In genomic region chr14:13198491-13198890, GRCm38 (mm10) we compare ENCODE assay signal across 8 mouse cellular contexts.
DNase-seq lines count a peak whose midpoint lies in the region; ATAC-seq and TF ChIP-seq lines count a peak whose summit lies in the region.

No protein-coding gene starts in this region.

- no peak overlapping the region for H3K27ac ChIP-seq in limb, embryonic 11.5 days (replicated peaks; ENCODE audit: low read depth, low read length)
- no peak overlapping the region for H3K27ac ChIP-seq in limb, embryonic 10.5 days
- no peak overlapping the region for H3K27ac ChIP-seq in left cerebral cortex, adult 2 months

- ATAC-seq in CD4-positive, CD25-positive, alpha-beta regulatory T cell, adult 4 months = no peak
- 0 out of 2 replicates have a peak, but pooled peaks have one; percentile 54 for ATAC-seq in limb, embryonic 11.5 days (ENCODE audit: insufficient number of reproducible peaks, low FRiP score, low TSS enrichment, low read depth)

- peak; percentile 77 for TF ChIP-seq CTCF in left cerebral cortex, adult 2 months (IDR thresholded peaks at IDR 0.05)

- no peaks in the 10 kb centered on the region for H3K4me1 ChIP-seq in limb, embryonic 11.5 days (ENCODE audit: control insufficient read depth, insufficient read depth, low read length)
- H3K4me1 ChIP-seq in limb, embryonic 10.5 days = no peaks in the 10 kb centered on the region

- H3K9ac ChIP-seq in limb, embryonic 11.5 days (ENCODE audit: low read length) = no peak overlapping the region

- H3K36me3 ChIP-seq in limb, embryonic 11.5 days (ENCODE audit: control insufficient read depth, insufficient read depth, low read length) = no peaks in the 10 kb centered on the region
- no peaks in the 10 kb centered on the region for H3K36me3 ChIP-seq in limb, embryonic 10.5 days

- H3K27me3 ChIP-seq in limb, embryonic 11.5 days (ENCODE audit: control insufficient read depth, insufficient read depth, low read length) = no peaks in the 10 kb centered on the region
- no peaks in the 10 kb centered on the region for H3K27me3 ChIP-seq in limb, embryonic 10.5 days (ENCODE audit: low read depth, poor library complexity, severe bottlenecking)

- H3K4me3 ChIP-seq in limb, embryonic 11.5 days (ENCODE audit: low read depth, low read length) = no peak overlapping the region
- H3K4me3 ChIP-seq in limb, embryonic 10.5 days = no peak overlapping the region
- no peak overlapping the region for H3K4me3 ChIP-seq in left cerebral cortex, adult 2 months

- H3K4me2 ChIP-seq in limb, embryonic 11.5 days (ENCODE audit: low read depth, severe bottlenecking) = no peak overlapping the region

- WGBS in limb, embryonic 11.5 days = 65% methylated on average over 1 of the region's 1 CpGs
- WGBS in limb, embryonic 10.5 days = 46% methylated on average over 1 of the region's 1 CpGs

- peak; percentile 2 for DNase-seq in CD4-positive, CD25-positive, alpha-beta regulatory T cell, adult 2 months (ENCODE audit: low read depth, low spot score)
- DNase-seq in limb, embryonic 11.5 days (ENCODE audit: low spot score) = no peak
- no peak for DNase-seq in limb, embryonic 10.5 days (ENCODE audit: low spot score)
- DNase-seq in embryo, embryonic 11.5 days (ENCODE audit: low read depth, low spot score) = peak; percentile 8
- DNase-seq in left cerebral cortex, adult 2 months (ENCODE audit: extremely low spot score in 1 of 2, low spot score in 2 of 2) = peak in 1 of 2 experiments; percentile 50
- no peak for DNase-seq in spleen, postnatal 36 days (ENCODE audit: low spot score in 2 of 2)
- no peak for DNase-seq in gastrocnemius, postnatal 36 days

- intact Hi-C loops in left cerebral cortex, adult 2 months (cut with DNase I) = loop anchor here (1.0 to 5.0 kb wide), 5 partner anchors 161 to 719 kb away; partner anchors contain the start of gene Cadps
- intact Hi-C loops in gastrocnemius, postnatal 36 days (cut with DNase I) = no loop called here

- no peaks in the 10 kb centered on the region for H3K9me3 ChIP-seq in limb, embryonic 11.5 days (ENCODE audit: control insufficient read depth, low read length)
- H3K9me3 ChIP-seq in limb, embryonic 10.5 days (replicated peaks) = no peaks in the 10 kb centered on the region

Comparison
In these comparisons a context has a peak if more than half of its experiments do, and no peak if none do; other contexts are left out.
1. DNase-seq: peak in CD4-positive, CD25-positive, alpha-beta regulatory T cell, adult 2 months (single experiment) and embryo, embryonic 11.5 days (single experiment); none in limb, embryonic 11.5 days (single experiment), limb, embryonic 10.5 days (single experiment), spleen, postnatal 36 days (0 of 2) and gastrocnemius, postnatal 36 days (0 of 2).